Mouse (Mus musculus) urinary bladder, postnatal 25 days (tissue): Measurements from ENCODE around the gene Bad.
A peak's percentile ranks its signal among the peaks of the same experiment; 100 is the strongest.

Experiments used
- DNase-seq: peaks from one replicate; pipeline ENCODE4 v3.0.0; 2022; ENCODE audit warnings: low spot score

Gene Bad

GRCm38 (mm10) chr19:6915276-6915675 is 26.4 kb upstream of the Bad start:
- DNase-seq, result no peak

DNA sequence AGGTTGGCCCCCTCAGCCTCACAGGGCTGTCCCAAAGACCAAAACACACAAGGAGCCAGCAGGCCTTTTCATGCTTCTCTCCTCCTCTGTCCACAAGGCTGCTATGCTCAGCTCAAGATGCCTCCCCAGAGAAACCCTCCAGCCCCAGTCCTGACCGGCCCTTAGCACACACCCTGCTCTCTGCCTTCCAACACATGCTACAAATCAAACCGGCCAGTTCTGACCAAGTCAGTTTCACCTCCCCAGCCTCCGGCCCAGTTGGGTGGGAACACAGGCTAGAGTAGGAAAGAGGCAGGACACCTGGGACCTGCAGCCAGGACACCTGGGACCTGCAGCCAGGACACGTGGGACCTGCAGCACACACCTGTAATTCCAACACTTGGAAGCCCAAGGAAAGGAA is 25.2 kb upstream of the Bad start:
- no peak for DNase-seq

DNA sequence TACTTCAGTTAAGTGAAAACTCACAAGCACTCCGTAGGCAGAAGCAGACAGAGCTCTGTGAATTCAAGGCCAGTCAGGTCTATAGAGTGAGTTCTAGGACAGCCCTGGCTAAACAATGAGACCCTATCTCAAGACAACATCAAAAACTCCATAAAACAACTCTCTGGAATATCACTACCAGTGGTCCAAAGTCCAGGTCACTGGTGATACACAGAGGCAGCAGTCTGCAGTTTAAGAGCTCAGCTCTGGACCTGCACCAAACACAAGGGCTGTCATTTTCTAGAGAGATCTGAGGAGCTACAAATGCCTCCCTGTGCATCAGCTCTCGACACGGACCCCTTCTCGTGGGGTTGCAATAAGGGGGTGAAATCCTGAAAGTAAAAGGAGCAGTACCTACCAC is 23.3 kb upstream of the Bad start:
- DNase-seq, result no peak

- DNase-seq, result no peak
These were observed 22.2 kb upstream of the Bad start for GRCm38 (mm10) chr19:6919431-6919830.

- DNase-seq, result no peak
These were observed 21.6 kb upstream of the Bad start for GRCm38 (mm10) chr19:6919876-6920740.

DNA sequence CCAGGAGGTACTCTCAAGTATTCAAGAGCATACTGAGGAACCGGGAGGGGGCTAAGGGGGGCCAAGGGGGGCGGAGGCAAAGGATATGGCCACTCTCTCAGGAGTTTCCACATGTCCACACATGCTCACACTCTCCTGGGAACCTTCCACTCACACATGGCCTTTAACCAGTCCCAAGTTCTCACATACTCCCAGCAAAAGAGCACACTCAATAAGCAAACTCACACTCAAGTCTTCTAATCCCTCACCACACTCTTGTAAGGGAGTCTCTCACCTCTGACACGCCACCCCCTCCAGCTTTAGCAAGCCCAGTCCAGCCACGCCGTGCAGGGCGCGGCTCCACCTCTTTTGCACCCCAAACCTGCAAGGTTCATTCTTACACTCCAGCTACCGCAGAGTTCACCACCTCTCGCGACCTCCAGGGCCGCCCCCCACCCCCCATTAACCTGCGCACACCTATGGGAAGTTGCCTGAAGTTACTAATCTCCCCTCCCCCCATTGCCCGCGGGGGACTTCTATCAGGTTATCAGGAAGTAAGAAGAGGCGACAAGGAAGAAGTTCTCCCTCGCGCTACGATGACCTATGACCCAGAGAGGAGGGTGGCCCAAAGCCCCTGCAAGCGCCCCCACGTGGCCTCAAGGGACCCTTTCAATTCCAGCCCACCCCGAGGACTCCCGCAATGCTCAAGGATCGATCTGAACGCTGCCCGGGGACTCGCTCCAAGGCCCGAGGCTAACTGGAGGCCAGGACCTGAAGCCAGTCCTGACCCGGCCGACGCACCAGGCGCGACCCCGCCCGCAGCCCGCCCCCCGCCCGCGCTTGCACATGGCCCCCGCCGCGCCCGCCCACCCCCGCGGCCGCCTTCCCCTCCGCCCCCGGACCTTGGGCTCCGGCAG is 20.7 kb upstream of the Bad start:
- DNase-seq, result no peak

GRCm38 (mm10) chr19:6921647-6922567 is 19.8 kb upstream of the Bad start, which contains the start of gene Esrra:
TSS of gene Esrra (minus strand) at chr19:6921813.
- DNase-seq, result peak; percentile 99

GRCm38 (mm10) chr19:6922901-6923735 is 18.5 kb upstream of the Bad start:
- DNase-seq, result no peak

GRCm38 (mm10) chr19:6924461-6925306 is 17.0 kb upstream of the Bad start:
- peak; percentile 91 for DNase-seq

DNA sequence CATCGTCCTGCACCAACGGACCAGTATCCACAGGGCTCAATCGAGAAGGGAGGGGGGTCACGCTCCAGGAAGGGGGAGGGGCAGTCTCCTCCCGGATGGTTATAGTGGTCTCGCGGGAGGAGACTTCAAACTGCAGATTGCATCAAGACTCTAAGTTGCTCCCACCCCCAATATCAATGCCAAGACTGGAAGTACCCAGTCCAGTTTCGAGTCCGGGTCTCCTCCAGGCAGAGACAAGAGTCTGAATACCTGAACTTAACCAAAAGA is 16.4 kb upstream of the Bad start, which contains the start of gene Catsperz:
Gene Catsperz (minus strand): TSS at position 74 of the 267 bp plus-strand sequence.
- no peak for DNase-seq

DNA sequence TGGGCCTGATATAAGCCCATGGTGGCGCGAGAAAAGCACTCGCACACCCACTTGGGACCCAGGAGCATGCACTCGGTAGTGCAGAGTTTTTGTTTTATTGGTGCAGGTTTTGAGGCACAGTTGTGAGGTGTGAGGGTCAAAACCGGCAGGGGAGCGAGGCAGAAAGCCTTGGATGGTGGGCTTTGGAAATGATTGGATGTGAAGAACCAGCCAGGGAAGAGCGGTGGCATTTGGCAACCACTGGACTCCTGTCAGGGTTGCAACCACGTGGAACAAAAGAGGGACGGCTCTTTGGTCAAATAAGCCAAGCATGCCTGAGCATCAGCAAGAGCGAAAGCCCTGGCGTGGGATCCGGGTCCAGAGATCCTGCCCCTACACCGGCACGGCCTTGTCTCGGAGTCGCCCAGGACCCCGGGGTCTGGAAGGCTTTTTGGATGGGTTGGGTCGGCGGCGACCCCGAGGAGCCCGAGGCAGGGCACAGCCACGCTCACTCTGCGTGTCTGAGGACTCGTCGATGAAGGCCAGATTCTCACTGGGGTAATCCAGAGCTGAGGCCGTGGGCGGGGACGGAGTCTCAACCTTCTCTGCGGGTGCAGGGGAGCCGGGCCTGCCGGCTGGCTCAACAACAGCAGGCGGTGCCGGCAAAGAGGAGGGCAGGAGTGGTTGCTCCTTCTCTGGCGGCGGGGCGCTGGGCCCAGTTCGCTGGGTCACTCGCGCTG is 15.9 kb upstream of the Bad start:
- DNase-seq, result no peak

- peak; percentile 65 for DNase-seq
These were observed 15.0 kb upstream of the Bad start for GRCm38 (mm10) chr19:6926559-6927255.

- DNase-seq, result no peak
These were observed 13.6 kb upstream of the Bad start for GRCm38 (mm10) chr19:6928080-6928479.

- no peak for DNase-seq
These were observed 10.7 kb upstream of the Bad start for GRCm38 (mm10) chr19:6931002-6931401.

GRCm38 (mm10) chr19:6932018-6932417 is 9.6 kb upstream of the Bad start:
- DNase-seq, result no peak

DNA sequence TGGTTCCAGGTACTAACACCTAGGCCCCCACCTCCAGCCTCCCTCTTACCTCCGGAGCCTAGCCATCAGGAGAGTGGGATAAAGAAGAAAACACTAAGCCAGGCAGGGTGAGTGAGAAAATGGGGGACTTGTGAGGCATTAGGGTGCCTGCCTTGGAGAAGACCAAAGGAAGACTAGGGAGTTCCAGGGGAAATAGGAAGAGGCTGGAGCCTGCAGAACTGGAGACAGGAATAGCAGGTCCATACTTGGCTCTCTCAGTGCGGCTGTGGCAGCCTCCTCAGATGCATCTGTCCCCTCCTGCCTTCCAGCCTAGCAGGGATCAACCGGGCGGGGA is 8.6 kb upstream of the Bad start:
- no peak for DNase-seq

GRCm38 (mm10) chr19:6933436-6934194 is 8.0 kb upstream of the Bad start:
- no peak for DNase-seq
